Mouse (Mus musculus) thymus, postnatal 36 days (tissue): ENCODE measurements around the gene Stag1.
"Not testable (repeated sequence)": the region's sequence is repeated elsewhere in the genome, so short reads cannot be mapped to it uniquely, and the experiment has no call there.

ENCODE experiments used
- DNase-seq, 2 experiments: peaks; one replicate each; pipeline ENCODE4 v3.0.0; 2022; ENCODE audit warnings: mixed read lengths in 2 of 2

Stag1 gene

DNA sequence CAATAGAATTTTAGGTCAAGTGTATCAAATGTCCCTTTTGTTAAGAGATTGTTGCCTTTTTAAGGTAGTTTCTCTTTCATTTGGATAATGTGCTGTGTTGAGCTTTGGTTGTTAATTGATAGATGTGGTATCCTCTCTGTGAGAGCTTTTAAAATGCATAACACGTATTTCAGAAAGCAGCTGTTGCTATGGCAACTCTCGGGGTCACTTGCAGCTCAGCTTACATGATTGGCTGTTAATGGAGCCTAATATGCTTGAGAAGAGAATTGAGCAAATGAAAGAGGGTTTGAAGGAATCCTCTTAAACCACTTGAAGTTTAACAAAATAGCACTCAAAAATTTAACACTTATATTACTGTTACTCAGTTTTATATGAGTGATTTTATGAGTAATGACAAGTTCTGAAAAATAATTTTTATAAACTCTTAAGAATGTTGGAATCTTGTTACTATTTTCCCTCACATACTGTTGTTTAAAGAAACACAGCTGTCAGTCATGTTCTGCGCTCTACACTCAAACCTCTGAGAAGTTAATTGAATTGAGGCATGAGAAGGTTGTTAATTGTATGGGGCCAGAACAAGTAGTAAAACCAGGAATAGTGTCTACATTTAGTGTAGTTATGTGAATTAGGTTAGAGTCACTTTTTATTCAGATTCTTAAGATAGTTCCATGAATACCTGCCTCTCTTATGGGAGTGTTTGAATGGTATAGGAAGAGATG lies 88.3 kb downstream of the Stag1 start:
- DNase-seq = no peak

DNA sequence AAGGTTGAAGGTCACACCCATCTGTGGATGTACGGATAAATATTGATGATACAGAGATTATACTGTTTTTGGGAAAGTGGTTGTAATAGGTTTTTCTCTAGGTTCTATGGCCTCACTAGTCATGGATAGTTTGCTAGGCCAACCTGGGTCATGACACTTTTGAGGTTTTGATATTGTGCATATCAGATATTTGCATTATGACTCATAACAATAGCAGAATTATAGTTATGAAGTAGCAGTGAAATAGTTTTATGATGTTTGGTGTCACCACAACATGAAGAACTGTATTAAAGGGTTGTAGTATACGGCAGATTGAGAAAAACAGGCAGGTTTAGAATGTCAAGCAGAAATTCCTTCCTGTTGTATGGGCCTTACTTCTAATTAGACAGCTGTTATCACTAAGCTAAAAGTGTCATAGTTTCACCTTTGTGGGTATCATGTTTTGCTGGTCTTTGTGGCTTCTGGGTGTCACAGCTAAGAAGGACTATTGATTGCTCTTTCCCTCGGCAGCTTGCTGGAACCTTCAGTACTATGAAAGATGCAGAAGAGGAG lies 92.2 kb downstream of the Stag1 start:
- DNase-seq = no peak

DNA sequence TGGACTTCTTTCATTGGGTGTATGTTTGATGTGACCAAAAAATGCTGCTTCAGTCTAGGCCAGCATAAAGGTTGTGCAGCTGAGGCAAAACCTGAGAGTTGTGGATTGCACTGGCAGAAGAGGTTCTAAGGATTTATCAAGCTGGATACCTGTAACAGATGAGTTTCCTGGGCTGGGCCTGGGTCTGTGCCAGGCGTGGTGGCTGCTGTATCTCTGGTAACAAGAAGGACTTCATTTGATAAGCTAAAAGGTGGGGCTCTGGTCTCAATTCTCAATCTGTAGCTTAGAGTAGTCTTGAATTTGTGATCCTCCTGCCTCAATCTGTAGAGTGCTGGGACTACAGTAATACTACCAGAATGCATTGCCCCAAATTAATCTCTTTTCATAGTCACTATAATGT lies 94.6 kb downstream of the Stag1 start:
- no peak for DNase-seq

DNA sequence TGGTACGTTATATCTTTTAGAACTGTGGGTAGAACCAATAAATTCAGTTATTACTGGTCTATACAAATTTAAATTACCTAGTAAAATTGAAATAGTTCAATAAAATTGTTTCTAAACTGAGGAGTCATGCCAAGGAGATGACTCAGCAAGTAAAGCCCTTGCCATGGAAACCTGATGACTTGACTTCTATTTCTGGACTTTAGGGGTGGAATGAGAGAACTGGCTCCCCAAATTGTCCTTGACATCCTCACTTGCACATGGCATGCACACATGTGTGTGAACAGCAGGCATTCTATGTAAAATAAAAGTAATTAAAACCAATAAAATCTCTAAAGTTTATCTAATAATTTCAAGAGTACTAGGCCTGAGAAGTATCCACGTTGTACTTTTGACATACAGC lies 98.9 kb downstream of the Stag1 start:
- no peak for DNase-seq

DNA sequence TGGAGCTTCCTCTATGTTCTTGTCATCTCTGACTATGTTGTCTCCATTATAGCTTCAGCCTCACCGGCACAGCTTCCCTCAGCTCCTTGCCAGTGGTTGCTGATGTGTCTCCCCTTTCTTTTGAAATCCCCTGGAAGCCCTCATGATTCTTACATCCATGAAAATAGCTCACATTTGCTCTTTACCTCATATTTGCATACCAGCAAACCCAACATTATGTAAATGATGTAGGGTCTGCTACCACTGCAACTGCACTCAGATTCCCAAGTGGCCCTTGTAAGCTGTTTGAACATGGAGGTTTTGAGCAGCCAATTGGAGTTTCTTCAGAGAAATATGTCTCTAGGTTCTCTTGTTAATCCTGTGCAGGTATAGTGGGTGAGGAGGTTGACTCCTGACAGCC lies 110.0 kb downstream of the Stag1 start:
- DNase-seq = no peak

DNA sequence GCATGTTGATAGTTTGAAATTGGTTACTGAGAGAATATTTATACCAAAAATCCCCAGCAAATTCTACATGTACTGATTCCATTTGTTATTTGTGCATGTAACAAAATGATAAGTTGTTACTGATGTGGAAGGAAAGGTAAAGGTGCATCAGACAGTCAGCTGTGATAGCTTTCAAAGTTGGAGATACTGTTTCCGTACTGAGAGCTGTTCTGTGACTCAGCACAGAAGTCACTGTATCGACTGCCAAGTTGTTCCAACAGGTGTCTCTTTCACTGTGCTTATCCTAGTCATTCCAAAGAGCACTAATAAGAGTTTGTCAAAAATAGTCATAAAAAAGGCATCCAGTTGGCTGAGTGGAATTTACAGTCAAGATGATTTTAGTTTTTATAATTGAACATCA lies 114.1 kb downstream of the Stag1 start:
- DNase-seq = no peak

DNA sequence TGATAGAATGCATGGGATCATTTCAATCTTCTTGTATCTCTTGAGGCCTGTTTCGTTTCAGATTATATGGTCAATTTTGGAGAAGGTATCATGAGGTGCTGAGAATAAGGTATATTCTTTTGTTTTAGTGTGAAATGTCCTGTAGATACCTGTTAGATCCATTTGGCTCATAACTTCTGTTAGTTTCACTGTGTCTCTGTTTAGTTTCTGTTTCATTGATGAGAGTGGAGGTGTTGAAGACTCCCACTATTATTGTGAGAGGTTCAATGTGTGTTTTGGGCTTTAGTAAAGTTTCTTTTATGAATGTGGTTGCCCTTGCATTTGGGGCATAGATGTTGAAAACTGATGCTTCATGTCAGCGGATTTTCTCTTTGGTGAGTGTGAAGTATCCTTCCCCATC lies 127.2 kb downstream of the Stag1 start:
- not testable (repeated sequence) for DNase-seq

DNA sequence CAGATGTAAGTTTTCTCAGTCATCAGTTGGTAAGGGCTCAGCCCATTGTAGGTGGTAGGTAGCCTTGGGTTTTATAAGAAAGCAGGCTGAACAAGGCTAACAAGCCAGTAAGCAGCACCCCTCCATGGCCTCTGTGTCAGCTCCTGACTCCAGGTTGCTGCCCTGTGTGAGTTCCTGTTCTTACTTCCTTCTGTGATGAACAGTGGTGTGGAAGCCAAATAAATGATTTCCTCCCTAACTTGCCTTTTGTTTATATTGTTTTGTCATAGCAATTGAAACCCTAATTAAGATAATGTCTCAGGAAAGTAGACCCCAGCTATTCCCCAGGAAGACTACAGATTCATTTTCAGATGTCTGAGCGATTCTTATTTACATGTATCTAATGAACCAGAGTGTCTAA lies 134.2 kb downstream of the Stag1 start:
- DNase-seq = no peak

DNA sequence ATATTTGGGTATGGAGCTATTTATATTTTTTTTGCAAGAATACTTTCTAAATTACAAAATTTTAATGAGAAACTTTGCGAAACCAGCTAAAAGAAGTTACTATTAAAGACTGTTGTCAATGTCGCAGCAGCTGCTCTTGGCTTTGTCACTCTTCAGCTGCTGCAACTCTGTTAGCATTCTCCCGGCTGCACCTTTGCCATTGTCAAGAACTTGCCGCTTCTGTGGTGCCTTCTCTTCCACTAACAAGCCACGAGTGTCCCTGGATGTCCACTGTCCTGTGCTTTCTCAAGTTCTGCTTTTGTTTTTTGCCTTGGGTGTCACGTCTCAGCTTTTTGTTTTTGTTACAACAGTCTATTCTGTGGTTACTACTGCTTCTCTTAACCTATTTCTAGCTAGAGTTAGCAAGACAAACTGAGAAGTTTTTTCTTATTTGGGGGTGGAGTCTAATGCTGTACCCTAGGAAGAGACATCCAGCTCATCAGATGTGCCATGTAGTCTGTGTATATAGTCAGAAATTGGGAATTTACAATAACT lies 136.4 kb downstream of the Stag1 start:
- DNase-seq = no peak

DNA sequence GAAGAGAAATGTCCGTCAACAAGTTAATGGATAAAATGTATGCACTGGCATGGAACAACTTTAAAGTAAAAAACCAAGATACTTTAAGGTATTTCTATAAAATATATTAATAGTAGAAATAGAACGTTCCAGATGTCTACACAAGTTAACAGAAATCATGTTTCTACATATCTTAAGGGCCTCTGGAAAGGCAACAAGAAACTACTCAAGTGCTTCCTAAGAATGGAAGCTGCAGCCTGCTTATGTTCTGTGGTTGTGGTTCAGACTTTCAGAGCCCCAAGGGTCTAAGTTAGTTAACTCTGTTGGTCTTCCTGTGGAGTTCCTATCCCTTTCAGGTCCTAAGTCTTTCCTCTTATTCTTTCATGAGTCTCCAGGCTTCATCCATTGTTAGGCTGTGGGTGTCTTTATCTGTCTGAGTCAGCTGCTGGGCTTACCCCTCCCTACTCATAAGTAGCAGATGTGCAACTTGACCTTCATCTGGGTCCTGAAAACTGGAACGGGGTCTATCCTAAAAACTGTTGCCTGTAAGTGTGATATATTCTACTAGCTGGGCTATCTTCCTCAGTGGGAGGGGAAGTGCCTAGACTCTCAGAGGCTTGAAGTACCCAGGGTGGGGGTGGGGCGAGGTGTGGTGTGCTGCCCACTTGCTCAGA lies 138.5 kb downstream of the Stag1 start:
- DNase-seq = no peak

DNA sequence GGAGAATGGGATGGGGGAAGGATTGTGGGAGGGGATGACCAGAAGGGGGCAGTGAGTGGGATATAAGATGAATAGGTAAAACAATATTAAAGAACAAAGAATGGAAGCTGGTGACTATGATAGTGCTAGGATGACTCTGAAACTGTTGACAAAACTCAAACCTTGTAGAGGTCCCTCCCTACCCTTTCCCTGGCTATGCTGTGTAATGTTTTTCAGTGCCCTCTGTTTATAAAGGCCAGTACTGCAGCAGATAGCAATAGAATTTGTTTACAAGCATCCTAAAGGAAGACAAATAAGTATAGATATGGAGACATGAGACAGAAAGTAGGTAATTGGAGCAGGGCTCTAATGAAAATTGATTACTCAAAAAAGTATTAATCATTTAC lies 139.0 kb downstream of the Stag1 start:
- no peak for DNase-seq

DNA sequence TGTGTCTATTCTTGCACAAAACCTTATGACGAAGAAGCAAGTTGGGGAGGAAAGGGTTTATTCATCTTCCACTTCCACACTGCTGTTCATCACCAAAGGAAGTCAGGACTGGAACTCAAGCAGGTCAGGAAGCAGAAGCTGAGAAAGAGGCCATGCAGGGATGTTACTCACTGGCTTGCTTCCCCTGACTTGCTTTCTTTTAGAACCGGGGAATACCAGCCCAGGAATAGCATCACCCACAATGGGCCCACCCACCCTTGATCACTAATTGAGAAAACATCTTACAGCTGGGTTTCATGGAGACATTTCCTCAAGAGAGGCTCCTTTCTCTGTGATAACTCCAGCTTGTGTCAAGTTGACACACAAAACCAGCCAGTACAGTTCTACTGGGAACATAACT lies 179.6 kb downstream of the Stag1 start:
- not testable (repeated sequence) for DNase-seq

DNA sequence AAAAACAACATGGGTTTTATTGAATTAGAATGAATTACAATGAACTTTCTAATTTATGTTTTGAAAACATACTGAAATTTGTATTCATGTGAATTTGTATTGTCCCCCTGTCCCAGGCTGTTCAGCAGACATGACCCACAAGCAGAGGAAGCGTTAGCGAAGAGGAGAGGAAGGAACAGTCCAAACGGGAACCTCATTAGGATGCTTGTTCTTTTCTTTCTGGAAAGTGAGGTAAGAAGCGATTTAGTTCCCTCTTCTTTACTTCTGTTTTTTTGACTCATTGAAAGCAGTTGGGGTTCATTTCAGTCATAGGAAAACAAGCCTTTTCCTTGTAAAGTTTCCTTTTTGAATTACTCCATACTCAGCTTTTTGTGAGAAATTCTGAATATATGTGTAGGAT lies 268.4 kb downstream of the Stag1 start:
- no peak for DNase-seq

DNA sequence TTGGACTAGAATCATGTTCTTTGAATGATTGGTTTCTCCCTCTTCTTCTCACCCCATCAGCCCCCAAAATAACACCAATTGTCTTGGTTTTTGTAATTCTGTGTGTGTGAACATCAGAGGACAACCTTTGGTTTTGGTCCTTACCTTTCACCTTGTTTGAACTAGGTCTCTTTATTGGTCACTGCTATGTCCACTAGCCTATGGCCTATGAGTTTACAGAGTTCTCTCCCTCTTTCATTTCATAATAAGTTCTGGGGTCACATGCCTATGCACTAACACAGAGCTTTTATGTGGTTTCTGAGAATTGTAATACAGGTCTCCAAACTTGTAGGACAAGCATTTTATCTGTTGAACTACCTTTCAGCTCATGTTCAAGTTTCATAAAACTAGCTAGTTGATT lies 272.0 kb downstream of the Stag1 start:
- no peak for DNase-seq

DNA sequence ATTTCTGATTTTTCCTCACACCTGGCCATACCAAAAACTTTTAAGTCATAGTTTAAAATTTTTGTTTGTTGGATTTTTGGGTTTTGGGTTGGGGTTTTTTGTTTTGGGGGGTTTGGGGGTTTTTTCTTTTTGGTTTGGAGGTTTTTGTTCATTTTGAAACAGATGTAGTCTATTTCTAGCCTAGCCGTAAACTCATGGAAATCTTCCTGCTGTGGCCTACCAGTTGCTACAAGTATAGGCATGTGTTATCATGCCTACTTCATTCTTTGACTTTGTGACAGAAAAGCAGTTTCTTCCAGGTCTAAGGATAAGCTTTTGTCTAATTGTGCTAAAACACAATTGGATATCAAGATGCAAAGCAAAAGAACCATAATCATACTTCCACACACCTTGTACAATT lies 298.5 kb downstream of the Stag1 start:
- DNase-seq = no peak

DNA sequence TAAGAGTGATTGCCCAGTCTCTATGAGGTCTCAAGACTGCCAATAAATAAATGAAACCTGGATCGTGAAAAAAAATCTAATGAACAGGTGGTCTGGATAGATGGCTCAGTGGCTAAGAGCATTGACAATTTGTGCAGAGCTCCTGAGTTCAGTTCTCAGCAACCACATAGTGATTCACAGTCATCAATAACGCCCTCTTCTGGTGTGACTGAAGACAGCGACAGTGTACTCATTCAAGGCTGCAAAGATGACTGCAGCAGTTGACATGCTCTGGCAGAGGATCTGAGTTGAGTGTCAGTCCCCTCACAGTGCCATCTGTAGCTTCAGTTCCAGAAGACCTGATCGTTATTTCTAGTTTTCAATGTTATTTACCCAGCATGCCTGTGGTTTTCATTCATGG lies 300.4 kb downstream of the Stag1 start:
- no peak for DNase-seq

DNA sequence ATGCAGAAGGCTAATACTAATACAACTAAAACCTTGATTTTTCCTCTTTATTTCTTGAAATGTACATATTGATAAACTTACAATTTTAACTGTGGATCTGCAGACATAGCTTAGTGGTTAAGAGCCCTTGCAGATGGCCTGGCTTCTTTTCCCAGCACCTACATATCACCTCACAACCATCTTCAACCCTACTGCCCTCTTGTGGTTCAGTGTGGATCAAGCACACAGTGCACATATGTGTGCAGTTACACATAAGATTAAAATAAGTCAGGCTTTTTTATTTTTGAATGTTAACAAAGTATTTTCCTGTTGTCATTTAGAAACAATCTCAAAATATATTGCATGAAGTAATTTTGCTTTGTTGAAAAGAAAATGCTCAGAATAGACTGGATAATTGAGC lies 312.8 kb downstream of the Stag1 start:
- peak; percentile 31 to 43 for DNase-seq

DNA sequence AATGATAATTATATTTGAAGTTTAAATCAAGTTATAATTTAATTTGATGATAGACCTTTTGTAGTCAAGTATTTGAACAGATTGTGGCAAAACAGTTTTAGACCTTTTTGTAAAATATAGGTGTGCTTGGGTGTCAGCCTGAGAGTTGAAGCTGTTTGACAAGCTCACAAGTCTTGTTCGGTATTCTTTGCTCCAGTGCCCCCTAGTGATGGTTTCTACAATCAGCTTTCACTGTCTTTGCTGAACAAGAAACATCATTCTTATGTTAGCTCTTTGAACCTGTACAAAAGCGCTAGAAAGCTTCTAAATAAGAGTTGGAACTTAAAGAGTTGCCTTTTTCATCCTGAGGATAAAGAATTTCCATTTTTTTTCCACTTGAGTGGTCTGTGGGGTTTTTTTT lies 319.5 kb downstream of the Stag1 start:
- peak in 1 of 2 experiments; percentile 9 for DNase-seq

DNA sequence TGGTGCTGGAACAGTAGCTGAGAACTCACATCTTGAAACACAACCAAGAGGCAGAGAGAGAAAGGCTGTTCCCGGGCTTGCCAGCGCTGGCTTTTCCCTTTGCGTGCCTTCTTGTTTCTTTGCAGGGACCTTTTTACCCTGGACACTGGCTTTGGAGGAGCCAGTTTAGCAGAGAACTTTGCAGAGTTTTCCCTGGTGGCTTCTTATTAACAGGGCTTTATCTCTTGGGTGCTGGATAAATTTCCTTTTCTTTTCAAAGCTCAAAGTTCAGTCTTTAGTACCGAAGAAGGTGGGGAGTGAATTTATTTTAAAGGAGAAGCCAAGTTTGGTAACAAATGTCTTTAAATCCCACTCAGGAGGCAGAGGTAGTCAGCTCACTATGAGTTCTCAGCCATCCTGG lies 329.0 kb downstream of the Stag1 start:
- no peak for DNase-seq

DNA sequence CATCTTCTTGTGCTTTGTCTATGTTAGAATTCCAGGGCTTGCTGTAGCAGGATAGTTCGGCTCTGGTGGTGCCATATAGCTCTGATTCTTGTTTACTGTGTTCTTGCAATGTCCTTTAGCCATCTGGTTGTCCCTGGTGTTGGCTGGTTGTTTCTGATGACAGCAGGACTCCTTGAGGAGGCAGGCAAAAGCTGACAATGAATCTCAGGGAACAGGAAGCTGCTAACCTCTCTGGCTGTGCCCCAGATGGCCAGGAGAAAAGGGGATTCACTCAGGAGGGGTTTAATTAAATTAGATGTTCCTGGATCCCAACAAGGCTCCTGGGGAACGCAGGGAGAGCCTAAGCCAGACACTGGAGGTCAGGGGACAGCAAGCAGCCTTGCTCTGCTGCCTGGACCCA lies 344.4 kb downstream of the Stag1 start:
- DNase-seq = no peak

DNA sequence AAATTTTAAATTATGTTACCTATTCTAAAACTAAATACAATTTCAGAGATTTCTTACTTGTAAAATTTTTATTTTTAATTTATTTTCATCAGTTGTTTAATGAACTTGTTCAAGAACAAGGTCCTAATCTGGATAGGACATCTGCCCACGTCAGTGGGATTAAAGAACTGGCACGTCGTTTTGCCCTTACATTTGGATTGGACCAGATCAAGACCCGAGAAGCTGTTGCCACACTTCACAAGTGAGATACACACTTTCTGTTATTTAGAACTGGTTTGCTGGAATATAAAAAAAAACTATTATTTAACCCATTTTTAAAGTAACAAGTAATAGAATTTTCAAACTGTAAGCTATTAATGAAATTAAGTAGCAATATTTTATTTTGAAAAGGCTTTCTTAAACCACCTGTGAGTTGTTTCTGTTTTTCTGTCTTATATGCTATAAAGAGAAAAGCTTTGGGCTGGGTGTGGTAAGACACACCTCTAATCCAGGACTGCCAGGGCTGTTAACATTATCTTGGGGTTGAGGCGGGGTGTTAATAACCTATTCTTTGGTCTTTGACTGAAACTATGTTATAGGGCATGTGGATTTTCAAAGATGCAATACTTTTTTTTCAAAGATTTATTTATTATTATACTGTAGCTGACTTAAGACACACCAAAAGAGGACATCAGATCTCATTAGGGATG lies 347.2 kb downstream of the Stag1 start:
- no peak for DNase-seq

DNA sequence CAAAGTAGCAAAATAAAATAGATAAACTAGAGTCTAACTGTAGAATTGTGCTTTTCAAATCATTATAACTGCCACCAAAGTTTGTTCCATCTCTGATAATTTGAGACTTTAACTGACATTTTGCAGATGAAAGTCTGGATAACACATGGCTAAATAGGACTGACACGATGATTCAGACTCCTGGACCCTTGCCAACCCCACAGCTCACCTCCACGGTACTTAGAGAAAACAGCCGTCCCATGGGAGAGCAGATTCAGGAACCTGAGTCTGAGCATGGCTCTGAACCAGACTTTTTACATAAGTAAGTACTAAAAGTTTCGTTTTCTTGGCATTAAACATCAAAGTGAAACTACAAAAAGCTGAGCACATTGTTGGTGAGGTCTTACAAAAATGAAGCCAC lies 353.9 kb downstream of the Stag1 start:
- DNase-seq = no peak

DNA sequence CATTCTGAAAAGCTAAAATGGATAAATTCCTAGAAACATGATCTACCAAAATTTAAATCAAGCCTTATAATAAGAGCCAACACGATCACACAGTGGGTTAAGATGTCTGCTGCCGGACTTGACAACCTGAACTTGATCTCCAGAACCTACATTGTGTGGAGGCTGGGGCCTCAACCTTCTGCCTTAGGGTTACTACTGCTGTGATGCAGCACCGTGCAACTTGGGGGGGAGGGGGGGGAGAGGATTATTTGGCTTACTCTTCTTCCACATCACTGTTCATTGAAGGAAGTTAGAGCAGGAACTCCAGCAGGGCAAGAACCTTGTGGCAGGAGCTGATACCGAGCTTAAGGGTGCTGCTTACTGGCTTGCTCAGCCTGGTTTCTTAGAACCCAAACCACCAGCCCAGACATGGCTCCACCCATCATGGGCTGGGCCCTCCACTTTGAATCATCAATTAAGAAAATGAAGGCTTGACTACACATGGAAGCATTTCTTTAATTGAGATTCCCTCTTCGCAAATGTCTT lies 365.4 kb downstream of the Stag1 start:
- DNase-seq = no peak
